In genomic region chr3:69005338-69006245, GRCm38 (mm10) we compare ENCODE assay signal across 8 mouse cellular contexts. TPM values are rescaled to one million over a fixed set of nuclear protein-coding genes. Genes with fewer than 3 reads are reported as not detected.
DNase-seq lines count a peak whose midpoint lies in the region; ATAC-seq lines count a peak whose summit lies in the region.

No protein-coding gene starts in this region.

- H3K9me3 ChIP-seq in erythroblast, embryonic 14.5 days (ENCODE audit: control insufficient read depth, low read length), result peaks cover 4% of the 10 kb centered on the region
- no peaks in the 10 kb centered on the region for H3K9me3 ChIP-seq in heart, embryonic 14.5 days (ENCODE audit: control insufficient read depth, low read length)
- H3K9me3 ChIP-seq in neural tube, embryonic 13.5 days, result no peaks in the 10 kb centered on the region

- H3K27ac ChIP-seq in heart, embryonic 14.5 days (replicated peaks in 1 of 2; ENCODE audit: control insufficient read depth in 1 of 2, insufficient read depth in 1 of 2, low read depth in 2 of 2, low read length in 2 of 2), result peak overlapping the region; percentile 95 to 97
- peak overlapping the region; percentile 86 for H3K27ac ChIP-seq in neural tube, embryonic 13.5 days (replicated peaks)

- peak; percentile 9 for ATAC-seq in CD4-positive, CD25-positive, alpha-beta regulatory T cell, adult 4 months
- peak; percentile 56 for ATAC-seq in heart, embryonic 14.5 days (ENCODE audit: insufficient number of reproducible peaks, insufficient read depth, low FRiP score, low read depth)
- peak; percentile 70 for ATAC-seq in neural tube, embryonic 13.5 days (ENCODE audit: low read depth)

- peak overlapping the region; percentile 90 for H3K4me3 ChIP-seq in erythroblast, embryonic 14.5 days (replicated peaks)
- H3K4me3 ChIP-seq in heart, embryonic 14.5 days (ENCODE audit: control insufficient read depth in 1 of 2, insufficient read depth in 1 of 2, low read depth in 1 of 2, low read length in 2 of 2), result peak overlapping the region; percentile 70 to 99
- peak overlapping the region; percentile 98 for H3K4me3 ChIP-seq in neural tube, embryonic 13.5 days

- under 1% methylated on average over 72 of the region's 72 CpGs for WGBS in heart, embryonic 14.5 days
- WGBS in neural tube, embryonic 13.5 days, result under 1% methylated on average over 72 of the region's 72 CpGs

- peaks cover 43% of the 10 kb centered on the region for H3K4me1 ChIP-seq in erythroblast, embryonic 14.5 days (ENCODE audit: control insufficient read depth)
- H3K4me1 ChIP-seq in heart, embryonic 14.5 days (ENCODE audit: control insufficient read depth in 2 of 2, insufficient read depth in 2 of 2, low read length in 2 of 2), result peaks cover 0 to 11% of the 10 kb centered on the region in 2 experiments; a peak in 2 of 4 replicates
- H3K4me1 ChIP-seq in neural tube, embryonic 13.5 days (replicated peaks), result peaks cover 27% of the 10 kb centered on the region

- H3K36me3 ChIP-seq in erythroblast, embryonic 14.5 days (ENCODE audit: control insufficient read depth), result peaks cover 77% of the 10 kb centered on the region
- peaks cover 8% of the 10 kb centered on the region for H3K36me3 ChIP-seq in heart, embryonic 14.5 days (ENCODE audit: control insufficient read depth, insufficient read depth, low read length)
- H3K36me3 ChIP-seq in neural tube, embryonic 13.5 days, result no peaks in the 10 kb centered on the region

- no peaks in the 10 kb centered on the region for H3K27me3 ChIP-seq in erythroblast, embryonic 14.5 days (ENCODE audit: control insufficient read depth)
- no peaks in the 10 kb centered on the region for H3K27me3 ChIP-seq in heart, embryonic 14.5 days (ENCODE audit: control insufficient read depth, insufficient read depth, low read length)
- H3K27me3 ChIP-seq in neural tube, embryonic 13.5 days, result no peaks in the 10 kb centered on the region

- H3K4me2 ChIP-seq in heart, embryonic 14.5 days (ENCODE audit: low read length), result peak overlapping the region; percentile 81
- H3K4me2 ChIP-seq in neural tube, embryonic 13.5 days, result peak overlapping the region; percentile 95

- peak overlapping the region; percentile 87 for H3K9ac ChIP-seq in heart, embryonic 14.5 days (ENCODE audit: low read length)
- peak overlapping the region; percentile 83 for H3K9ac ChIP-seq in neural tube, embryonic 13.5 days

- DNase-seq in brain, adult 2 months (ENCODE audit: low read depth, low spot score), result peak; percentile 9
- peak; percentile 73 for DNase-seq in kidney, postnatal 10 days
- peak; percentile 59 to 66 for DNase-seq in lung, adult 18-20 months
- DNase-seq in testis, postnatal 10 days (ENCODE audit: low spot score), result peak; percentile 66

RNA-seq across cellular contexts. Expression of gene Smc4, which starts 1.1 kb away (rescaled TPM):
- polyA plus RNA-seq in CD4-positive, CD25-positive, alpha-beta regulatory T cell, adult 4 months (2017; shearing (Covaris generic)), result 100 to 1,000 TPM; 450 to 528 TPM
- polyA plus RNA-seq in erythroblast, embryonic 14.5 days (2012), result 17.0 and 17.3 TPM in 2 replicates
- polyA plus RNA-seq in heart, embryonic 14.5 days (2014; fragmentation: Nextera tagmentation; extraction: Ambion mirVana), result 150 and 151 TPM in 2 replicates
- polyA plus RNA-seq in neural tube, embryonic 13.5 days (2015; fragmentation: Nextera tagmentation; extraction: Ambion mirVana), result 46.2 and 51.9 TPM in 2 replicates

RNA-seq across cellular contexts. Expression of gene Ift80, which starts 1.2 kb away (rescaled TPM):
- polyA plus RNA-seq in CD4-positive, CD25-positive, alpha-beta regulatory T cell, adult 4 months (2017; shearing (Covaris generic)), result 100 to 1,000 TPM; 165 to 175 TPM
- 0.20 and 0.41 TPM in 2 replicates for polyA plus RNA-seq in erythroblast, embryonic 14.5 days (2012)
- polyA plus RNA-seq in heart, embryonic 14.5 days (2014; fragmentation: Nextera tagmentation; extraction: Ambion mirVana), result 9.3 and 9.7 TPM in 2 replicates
- polyA plus RNA-seq in neural tube, embryonic 13.5 days (2015; fragmentation: Nextera tagmentation; extraction: Ambion mirVana), result 10.0 and 10.1 TPM in 2 replicates

RNA-seq across cellular contexts. Expression of gene Trim59, which starts 39.0 kb away (rescaled TPM):
- 10 to 100 TPM; 32.7 to 40.1 TPM for polyA plus RNA-seq in CD4-positive, CD25-positive, alpha-beta regulatory T cell, adult 4 months (2017; shearing (Covaris generic))
- polyA plus RNA-seq in erythroblast, embryonic 14.5 days (2012), result 3.3 and 9.0 TPM in 2 replicates
- 66.3 and 67.0 TPM in 2 replicates for polyA plus RNA-seq in heart, embryonic 14.5 days (2014; fragmentation: Nextera tagmentation; extraction: Ambion mirVana)
- polyA plus RNA-seq in neural tube, embryonic 13.5 days (2015; fragmentation: Nextera tagmentation; extraction: Ambion mirVana), result 38.0 and 47.3 TPM in 2 replicates

Comparison
In these comparisons a context has a peak if more than half of its experiments do, and no peak if none do; other contexts are left out.
1. Peak in every context shown above with its lines: DNase-seq, ATAC-seq, H3K4me3 ChIP-seq and H3K27ac ChIP-seq.
2. ATAC-seq: peak in every context shown above with its lines; median percentile 70 in neural tube, embryonic 13.5 days; 56 in heart, embryonic 14.5 days; 9 in CD4-positive, CD25-positive, alpha-beta regulatory T cell, adult 4 months.
3. DNase-seq: peak in every context shown above with its lines; median percentile 73 in kidney, postnatal 10 days; 66 in testis, postnatal 10 days; 62 in lung, adult 18-20 months; 9 in brain, adult 2 months.
4. RNA of gene Ift80, which starts 1.2 kb away (polyA plus RNA-seq): 165 to 175 TPM in CD4-positive, CD25-positive, alpha-beta regulatory T cell, adult 4 months; 10.0 to 10.1 TPM in neural tube, embryonic 13.5 days, 9.3 to 9.7 TPM in heart, embryonic 14.5 days and 0.20 to 0.41 TPM in erythroblast, embryonic 14.5 days; every median in the first group is over 10 times any median in the second.